Mouse (Mus musculus) NIH3T3 (cell line): ENCODE data around the gene Dlg2.

Source experiments
- DNase-seq: peaks from one replicate; pipeline ENCODE4 v3.0.0-alpha.2; 2012; ENCODE audit warnings: low read depth

Dlg2 gene

GRCm38 (mm10) chr7:92184371-92185059, 1708.0 kb downstream of the Dlg2 start:
- DNase-seq = no peak

- peak; percentile 46 for DNase-seq
Observed at GRCm38 (mm10) chr7:92186341-92186740, 1709.9 kb downstream of the Dlg2 start.

GRCm38 (mm10) chr7:92189149-92189548, 1712.7 kb downstream of the Dlg2 start:
- no peak for DNase-seq

- no peak for DNase-seq
Observed at GRCm38 (mm10) chr7:92196004-92196403, 1719.5 kb downstream of the Dlg2 start.

GRCm38 (mm10) chr7:92197621-92198020, 1721.1 kb downstream of the Dlg2 start:
- no peak for DNase-seq

- DNase-seq = no peak
Observed at GRCm38 (mm10) chr7:92199131-92199530, 1722.7 kb downstream of the Dlg2 start.

- DNase-seq = no peak
Observed at GRCm38 (mm10) chr7:92210701-92211100, 1734.2 kb downstream of the Dlg2 start.

GRCm38 (mm10) chr7:92213751-92214150, 1737.3 kb downstream of the Dlg2 start:
- DNase-seq = no peak

- DNase-seq = no peak
Observed at GRCm38 (mm10) chr7:92218171-92218570, 1741.7 kb downstream of the Dlg2 start.

- DNase-seq = no peak
Observed at GRCm38 (mm10) chr7:92220619-92221018, 1744.1 kb downstream of the Dlg2 start.

- no peak for DNase-seq
Observed at GRCm38 (mm10) chr7:92234476-92235202, 1758.2 kb downstream of the Dlg2 start.

GRCm38 (mm10) chr7:92235541-92236031, 1759.1 kb downstream of the Dlg2 start:
- no peak for DNase-seq

GRCm38 (mm10) chr7:92240908-92241307, 1764.4 kb downstream of the Dlg2 start:
- no peak for DNase-seq

GRCm38 (mm10) chr7:92247594-92247993, 1771.1 kb downstream of the Dlg2 start:
- no peak for DNase-seq

- DNase-seq = no peak
Observed at GRCm38 (mm10) chr7:92248619-92249018, 1772.1 kb downstream of the Dlg2 start.

GRCm38 (mm10) chr7:92258148-92258547, 1781.7 kb downstream of the Dlg2 start:
- no peak for DNase-seq

- no peak for DNase-seq
Observed at GRCm38 (mm10) chr7:92258701-92259100, 1782.2 kb downstream of the Dlg2 start.

GRCm38 (mm10) chr7:92264325-92264724, 1787.9 kb downstream of the Dlg2 start:
- no peak for DNase-seq

GRCm38 (mm10) chr7:92264964-92265363, 1788.5 kb downstream of the Dlg2 start:
- DNase-seq = no peak

GRCm38 (mm10) chr7:92275353-92275752, 1798.9 kb downstream of the Dlg2 start:
- DNase-seq = no peak

- DNase-seq = no peak
Observed at GRCm38 (mm10) chr7:92277629-92278028, 1801.2 kb downstream of the Dlg2 start.

GRCm38 (mm10) chr7:92280925-92281324, 1804.5 kb downstream of the Dlg2 start:
- DNase-seq = peak; percentile 14

- DNase-seq = no peak
Observed at GRCm38 (mm10) chr7:92287058-92287457, 1810.6 kb downstream of the Dlg2 start.
